8 mouse cellular contexts compared by ENCODE assay signal in the genomic region with DNA sequence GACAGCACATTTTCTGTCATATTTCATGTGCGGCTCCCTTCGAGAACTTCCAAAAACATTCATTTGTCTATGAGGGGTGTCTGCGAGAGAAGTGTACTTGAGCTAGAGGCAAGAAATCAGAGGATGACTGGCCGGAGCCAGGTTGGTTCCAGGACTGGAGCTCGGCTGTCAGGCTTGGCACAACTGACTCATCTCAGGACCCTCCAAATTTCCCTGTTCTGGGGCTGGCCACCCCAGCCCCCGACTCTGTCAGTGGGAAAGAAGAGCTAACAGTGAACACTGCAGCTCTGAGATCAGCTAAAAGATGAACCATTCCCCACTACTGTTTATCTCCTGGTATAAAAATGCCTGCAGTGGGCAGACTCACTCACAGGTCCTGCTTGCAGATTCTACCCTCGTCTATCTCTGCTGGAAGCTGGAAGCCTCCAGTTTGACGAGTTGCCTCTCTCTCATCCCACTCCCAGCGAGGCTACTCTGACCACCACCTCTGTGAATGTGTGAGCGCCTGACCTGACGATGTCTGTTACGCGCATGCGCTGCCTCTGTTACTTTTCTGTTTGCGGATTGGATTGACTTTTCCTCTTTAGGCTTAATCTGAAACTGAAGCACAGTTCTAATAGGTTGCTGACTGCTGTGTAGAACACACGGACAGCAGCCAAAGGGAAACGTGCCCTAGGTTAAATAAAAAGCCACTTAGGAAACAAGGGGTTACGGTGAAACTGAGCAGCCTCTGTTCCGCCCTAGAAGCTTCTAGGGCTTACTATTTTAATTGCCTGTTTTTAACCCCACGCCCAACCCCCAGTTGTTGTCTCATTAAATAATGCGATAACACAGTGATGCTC. TPM values are rescaled to one million over a fixed set of nuclear protein-coding genes. Genes with fewer than 3 reads are reported as not detected.
DNase-seq lines count a peak whose midpoint lies in the region; ATAC-seq and TF ChIP-seq lines count a peak whose summit lies in the region.

No protein-coding gene starts in this region.

- no peaks in the 10 kb centered on the region for H3K9me3 ChIP-seq in hindbrain, embryonic 16.5 days (ENCODE audit: control insufficient read depth, low read length)
- no peaks in the 10 kb centered on the region for H3K9me3 ChIP-seq in lung, postnatal 0 days (ENCODE audit: low read length)
- H3K9me3 ChIP-seq in stomach, postnatal 0 days (ENCODE audit: control insufficient read depth, low read length): no peaks in the 10 kb centered on the region

- no peak for TF ChIP-seq POLR2A in lung, adult 2 months (IDR thresholded peaks at IDR 0.05; ENCODE audit: borderline replicate concordance, extremely low read depth, low read depth, low read length)

- H3K27me3 ChIP-seq in hindbrain, embryonic 16.5 days (replicated peaks; ENCODE audit: control insufficient read depth, insufficient read depth, low read length): no peaks in the 10 kb centered on the region
- no peaks in the 10 kb centered on the region for H3K27me3 ChIP-seq in lung, postnatal 0 days (replicated peaks; ENCODE audit: insufficient read depth, low read length)
- no peaks in the 10 kb centered on the region for H3K27me3 ChIP-seq in stomach, postnatal 0 days (ENCODE audit: control insufficient read depth, insufficient read depth, low read length)

- no peaks in the 10 kb centered on the region for H3K36me3 ChIP-seq in hindbrain, embryonic 16.5 days (ENCODE audit: control insufficient read depth, insufficient read depth, low read length)
- no peaks in the 10 kb centered on the region for H3K36me3 ChIP-seq in lung, postnatal 0 days (ENCODE audit: insufficient read depth, low read length)
- H3K36me3 ChIP-seq in stomach, postnatal 0 days (ENCODE audit: control insufficient read depth, insufficient read depth, low read length): no peaks in the 10 kb centered on the region

- peaks cover 2% of the 10 kb centered on the region; the same call in 1 of the 2 replicates for H3K4me1 ChIP-seq in lung, adult 2 months (ENCODE audit: control insufficient read depth, insufficient read depth, low read length)
- H3K4me1 ChIP-seq in hindbrain, embryonic 16.5 days (ENCODE audit: control insufficient read depth, insufficient read depth, low read depth, low read length): no peaks in the 10 kb centered on the region; the same call in 1 of the 2 replicates
- no peaks in the 10 kb centered on the region for H3K4me1 ChIP-seq in lung, postnatal 0 days (ENCODE audit: insufficient read depth, low read depth, low read length)
- H3K4me1 ChIP-seq in stomach, postnatal 0 days (replicated peaks; ENCODE audit: control insufficient read depth, insufficient read depth): no peaks in the 10 kb centered on the region

- 0 out of 2 replicates have a peak overlapping the region, but pooled peaks have one; percentile 3 for H3K27ac ChIP-seq in hindbrain, embryonic 16.5 days (ENCODE audit: low read depth, low read length)
- H3K27ac ChIP-seq in lung, postnatal 0 days (ENCODE audit: low read length): no peak overlapping the region
- 0 out of 2 replicates have a peak overlapping the region, but pooled peaks have one; percentile 13 for H3K27ac ChIP-seq in stomach, postnatal 0 days (replicated peaks)

- no peak overlapping the region for H3K4me3 ChIP-seq in lung, adult 2 months (replicated peaks; ENCODE audit: extremely low read depth, low read depth, low read length)
- H3K4me3 ChIP-seq in hindbrain, embryonic 16.5 days (ENCODE audit: low read length): peak overlapping the region; percentile 33
- H3K4me3 ChIP-seq in lung, postnatal 0 days (ENCODE audit: low read depth, low read length): 0 out of 2 replicates have a peak overlapping the region, but pooled peaks have one; percentile 6
- H3K4me3 ChIP-seq in stomach, postnatal 0 days (ENCODE audit: low read depth, low read length): peak overlapping the region; percentile 14

- TF ChIP-seq EP300 in lung, postnatal 0 days (IDR thresholded peaks at IDR 0.05): no peak
- TF ChIP-seq EP300 in stomach, postnatal 0 days (optimal IDR thresholded peaks at IDR 0.05): no peak

- peak; percentile 69 for ATAC-seq in hindbrain, embryonic 16.5 days
- peak; percentile 67 for ATAC-seq in lung, postnatal 0 days
- peak; percentile 54; the same call in 1 of the 2 replicates for ATAC-seq in stomach, postnatal 0 days (ENCODE audit: low FRiP score, low TSS enrichment)

- 37% methylated on average over 21 of the region's 21 CpGs for WGBS in lung, adult 2 months
- WGBS in hindbrain, embryonic 16.5 days: 18% methylated on average over 21 of the region's 21 CpGs
- WGBS in lung, postnatal 0 days: 24% methylated on average over 21 of the region's 21 CpGs
- 32% methylated on average over 21 of the region's 21 CpGs for WGBS in stomach, postnatal 0 days

- H3K9ac ChIP-seq in hindbrain, embryonic 16.5 days (ENCODE audit: low read depth, low read length): peak overlapping the region; percentile 59
- no peak overlapping the region for H3K9ac ChIP-seq in lung, postnatal 0 days (replicated peaks; ENCODE audit: low read depth)
- 0 out of 2 replicates have a peak overlapping the region, but pooled peaks have one; percentile 8 for H3K9ac ChIP-seq in stomach, postnatal 0 days (ENCODE audit: low read length)

- TF ChIP-seq CTCF in lung, adult 2 months (IDR thresholded peaks at IDR 0.05; ENCODE audit: insufficient read depth, low read length): no peak
- TF ChIP-seq CTCF in lung, postnatal 0 days (IDR thresholded peaks at IDR 0.05): no peak
- no peak for TF ChIP-seq CTCF in stomach, postnatal 0 days (IDR thresholded peaks at IDR 0.05; ENCODE audit: low read depth)

- peak; percentile 10 for DNase-seq in lung, adult 2 months
- DNase-seq in lung, postnatal 4 days: no peak
- peak; percentile 82 for DNase-seq in embryo, embryonic 10.5 days (ENCODE audit: low spot score)
- DNase-seq in lung, postnatal 0 days (ENCODE audit: low spot score): peak; percentile 82
- peak; percentile 61 for DNase-seq in stomach, postnatal 0 days (ENCODE audit: low spot score)
- no peak for DNase-seq in gastrocnemius, adult 8-10 months (ENCODE audit: low spot score in 2 of 2)
- DNase-seq in ovary, postnatal 10 days (ENCODE audit: low spot score): no peak

- H3K4me2 ChIP-seq in hindbrain, embryonic 16.5 days (ENCODE audit: low read length): peak overlapping the region; percentile 68
- peak overlapping the region; percentile 49 for H3K4me2 ChIP-seq in lung, postnatal 0 days (replicated peaks; ENCODE audit: low read depth, low read length)
- H3K4me2 ChIP-seq in stomach, postnatal 0 days (replicated peaks; ENCODE audit: low read depth): peak overlapping the region; percentile 47

RNA-seq across cellular contexts. Expression of a gene that starts 19.8 kb away (rescaled TPM):
- polyA plus RNA-seq in lung, adult 2 months (2012; rRNA removed): 14.1 and 25.2 TPM in 2 replicates
- 13.2 and 14.5 TPM in 2 replicates for polyA plus RNA-seq in hindbrain, embryonic 16.5 days (2015; fragmentation: Nextera tagmentation; extraction: Ambion mirVana)
- 45.2 and 46.8 TPM in 2 replicates for polyA plus RNA-seq in lung, postnatal 0 days (2015; fragmentation: Nextera tagmentation; extraction: Ambion mirVana)
- 34.7 and 35.6 TPM in 2 replicates for polyA plus RNA-seq in stomach, postnatal 0 days (2015; fragmentation: Nextera tagmentation; extraction: Ambion mirVana)
- total RNA-seq in gastrocnemius, adult 8-10 months (2022): 1 to 10 TPM; 5.6 to 7.2 (median 5.9) TPM

Comparison
In these comparisons a context has a peak if more than half of its experiments do, and no peak if none do; other contexts are left out.
1. DNase-seq: peak in lung, adult 2 months (single experiment), embryo, embryonic 10.5 days (single experiment), lung, postnatal 0 days (single experiment) and stomach, postnatal 0 days (single experiment); none in lung, postnatal 4 days (0 of 2), gastrocnemius, adult 8-10 months (0 of 2) and ovary, postnatal 10 days (single experiment).
2. Peak in every context shown above with its lines, with median percentiles within 50 percentile points of each other: ATAC-seq and H3K4me2 ChIP-seq.